8 mouse cellular contexts compared by ENCODE assay signal in the genomic region with DNA sequence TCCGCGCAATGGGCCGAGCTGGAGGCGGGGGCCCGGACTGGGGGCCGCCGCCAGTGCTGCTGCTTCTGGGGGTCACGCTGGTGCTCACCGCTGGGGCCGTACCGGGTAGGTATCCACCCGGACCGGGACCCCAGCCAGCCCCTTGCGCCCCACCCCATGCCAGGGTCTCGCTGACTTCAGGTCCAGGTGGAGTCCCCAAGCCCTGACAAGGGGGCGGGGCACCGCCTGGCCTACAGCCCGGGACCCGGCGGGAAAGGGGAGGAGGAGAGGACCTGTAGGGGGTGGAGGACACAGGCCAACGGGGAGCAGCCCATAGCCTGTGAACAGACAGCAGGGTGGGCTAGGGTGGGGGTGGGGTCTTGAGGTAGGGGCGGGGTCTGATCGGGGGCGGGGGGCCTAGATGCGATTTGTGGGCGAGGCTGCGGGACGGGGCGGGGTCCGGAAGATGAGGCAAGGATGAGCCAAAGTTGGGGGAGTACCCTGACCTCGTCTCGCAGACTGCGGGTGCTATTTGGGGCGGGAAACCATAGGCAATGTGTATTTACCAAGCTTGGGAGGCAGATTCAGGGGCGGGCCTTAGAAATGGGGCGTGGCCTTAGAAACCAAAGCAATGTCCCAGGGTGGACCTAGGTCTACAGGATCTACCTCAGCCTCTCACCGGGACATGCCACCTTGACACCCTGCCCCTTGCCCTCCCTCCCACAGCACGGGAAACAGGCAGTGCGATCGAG. TPM values are rescaled to one million over a fixed set of nuclear protein-coding genes. Genes with fewer than 3 reads are reported as not detected.
DNase-seq lines count a peak whose midpoint lies in the region; ATAC-seq lines count a peak whose summit lies in the region.

No protein-coding gene starts in this region.

- H3K9me3 ChIP-seq in limb, embryonic 13.5 days = no peaks in the 10 kb centered on the region
- no peaks in the 10 kb centered on the region for H3K9me3 ChIP-seq in midbrain, embryonic 15.5 days

- H3K27me3 ChIP-seq in limb, embryonic 13.5 days = peaks cover 64% of the 10 kb centered on the region
- no peaks in the 10 kb centered on the region for H3K27me3 ChIP-seq in midbrain, embryonic 15.5 days (replicated peaks)

- H3K36me3 ChIP-seq in limb, embryonic 13.5 days = peaks cover 13% of the 10 kb centered on the region
- no peaks in the 10 kb centered on the region for H3K36me3 ChIP-seq in midbrain, embryonic 15.5 days (replicated peaks)

- DNase-seq in layer of hippocampus, adult 11-12 months (ENCODE audit: low spot score) = peak; percentile 60
- DNase-seq in layer of hippocampus, adult 9-10 months (ENCODE audit: low spot score) = no peak
- DNase-seq in kidney, adult 8-10 months = peak; percentile 26 to 30
- DNase-seq in testis, postnatal 10 days (ENCODE audit: low spot score) = peak; percentile 75

- H3K27ac ChIP-seq in limb, embryonic 13.5 days = no peak overlapping the region
- H3K27ac ChIP-seq in midbrain, embryonic 15.5 days = peak overlapping the region; percentile 92

- WGBS in limb, embryonic 13.5 days = 2% methylated on average over 39 of the region's 40 CpGs
- WGBS in midbrain, embryonic 15.5 days = 3% methylated on average over 38 of the region's 40 CpGs

- peak overlapping the region; percentile 99 for H3K4me2 ChIP-seq in limb, embryonic 13.5 days (replicated peaks)
- H3K4me2 ChIP-seq in midbrain, embryonic 15.5 days = peak overlapping the region; percentile 90

- ATAC-seq in common myeloid progenitor, adult 5-6 weeks (replicated peaks; ENCODE audit: low read depth, poor library complexity, severe bottlenecking) = peak; percentile 19
- peak; percentile 50 for ATAC-seq in granulocyte monocyte progenitor cell, adult 5-6 weeks (replicated peaks; ENCODE audit: poor library complexity, severe bottlenecking)
- peak; percentile 74 for ATAC-seq in limb, embryonic 13.5 days (ENCODE audit: low FRiP score, low read depth)
- ATAC-seq in midbrain, embryonic 15.5 days (replicated peaks) = peak; percentile 71

- peak overlapping the region; percentile 71 for H3K4me3 ChIP-seq in limb, embryonic 13.5 days
- peak overlapping the region; percentile 88 for H3K4me3 ChIP-seq in midbrain, embryonic 15.5 days

- H3K4me1 ChIP-seq in limb, embryonic 13.5 days = peaks cover 23% of the 10 kb centered on the region
- peaks cover 51% of the 10 kb centered on the region for H3K4me1 ChIP-seq in midbrain, embryonic 15.5 days

- H3K9ac ChIP-seq in limb, embryonic 13.5 days = peak overlapping the region; percentile 67
- H3K9ac ChIP-seq in midbrain, embryonic 15.5 days = peak overlapping the region; percentile 88

RNA-seq across cellular contexts. Expression of a gene that starts 2.2 kb away (rescaled TPM):
- total RNA-seq in common myeloid progenitor, adult 5-6 weeks (2017) = 0.58 and 1.6 TPM in 2 replicates
- total RNA-seq in granulocyte monocyte progenitor cell, adult 5-6 weeks (2014; fragmentation: Nextera tagmentation) = not detected in 2 replicates
- 0.30 TPM in 1 of 2 replicates, not detected in the other for total RNA-seq in granulocyte monocyte progenitor cell, adult 5-6 weeks (2017)
- 3.7 and 4.5 TPM in 2 replicates for polyA plus RNA-seq in limb, embryonic 13.5 days (2015; fragmentation: Nextera tagmentation; extraction: Ambion mirVana)
- 175 and 191 TPM in 2 replicates for polyA plus RNA-seq in midbrain, embryonic 15.5 days (2015; fragmentation: Nextera tagmentation; extraction: Ambion mirVana)

RNA-seq across cellular contexts. Expression of a gene that starts 59.2 kb away (rescaled TPM):
- total RNA-seq in common myeloid progenitor, adult 5-6 weeks (2017) = 3.8 and 6.4 TPM in 2 replicates
- total RNA-seq in granulocyte monocyte progenitor cell, adult 5-6 weeks (2014; fragmentation: Nextera tagmentation) = 7.6 and 11.0 TPM in 2 replicates
- 7.9 and 8.4 TPM in 2 replicates for total RNA-seq in granulocyte monocyte progenitor cell, adult 5-6 weeks (2017)
- polyA plus RNA-seq in limb, embryonic 13.5 days (2015; fragmentation: Nextera tagmentation; extraction: Ambion mirVana) = 34.4 and 35.8 TPM in 2 replicates
- 44.8 and 48.4 TPM in 2 replicates for polyA plus RNA-seq in midbrain, embryonic 15.5 days (2015; fragmentation: Nextera tagmentation; extraction: Ambion mirVana)

Comparison
In these comparisons a context has a peak if more than half of its experiments do, and no peak if none do; other contexts are left out.
1. ATAC-seq: peak in every context shown above with its lines; median percentile 74 in limb, embryonic 13.5 days; 71 in midbrain, embryonic 15.5 days; 50 in granulocyte monocyte progenitor cell, adult 5-6 weeks; 19 in common myeloid progenitor, adult 5-6 weeks.